Mouse (Mus musculus) E14TG2a.4 (cell line): ENCODE measurements at regions not wholly inside any gene's neighbourhood (a gene's known extent, or its start where the extent isn't known, plus 50 kb on each side); places are given as distances from the start of the nearest gene placed in this dataset.
A peak's percentile ranks its signal among the peaks of the same experiment; 100 is the strongest.
"Not testable (repeated sequence)": the region's sequence is repeated elsewhere in the genome, so short reads cannot be mapped to it uniquely, and the experiment has no call there.

Experiments used
- H3K27me3 ChIP-seq: 2 replicates; pipeline ENCODE4 v1.6.1; 2014; ENCODE audit warnings: low read length, control low read depth; ENCODE audit not compliant: insufficient read depth
- H3K36me3 ChIP-seq: 2 replicates; pipeline ENCODE4 v1.6.1; 2014; ENCODE audit warnings: low read length, control low read depth; ENCODE audit not compliant: insufficient read depth
- H3K4me1 ChIP-seq: replicated peaks from 2 replicates; pipeline ENCODE4 v1.6.1; 2014; ENCODE audit warnings: low read depth, low read length, control low read depth
- H3K4me3 ChIP-seq: replicated peaks from 2 replicates; pipeline ENCODE4 v1.5.1; 2014; ENCODE audit warnings: mild to moderate bottlenecking, low read length
- H3K9me3 ChIP-seq: 2 replicates; pipeline ENCODE4 v1.6.1; 2014; ENCODE audit warnings: low read length, control low read depth
- CTCF ChIP-seq: conservative IDR thresholded peaks from 2 replicates; pipeline ENCODE4 v1.5.1; 2014; ENCODE audit warnings: low read length
- NANOG ChIP-seq: IDR thresholded peaks from 2 replicates; pipeline ENCODE4 v1.6.1; 2014; ENCODE audit warnings: borderline replicate concordance, low read length, mixed read lengths
- POU5F1 ChIP-seq: IDR thresholded peaks from 2 replicates; pipeline ENCODE4 v1.6.1; 2014; ENCODE audit warnings: low read length, borderline replicate concordance

GRCm38 (mm10) chr3:155662280-155662679 is 569.0 kb downstream of the Lrriq3 start:
- no peaks in the 10 kb centered on the region for H3K4me1 ChIP-seq
- H3K27me3 ChIP-seq, result no peaks in the 10 kb centered on the region
- H3K36me3 ChIP-seq, result no peaks in the 10 kb centered on the region
- no peak overlapping the region for H3K4me3 ChIP-seq
- TF ChIP-seq POU5F1 (no peak), NANOG (no peak), CTCF (no peak)
- no peaks in the 10 kb centered on the region for H3K9me3 ChIP-seq

DNA sequence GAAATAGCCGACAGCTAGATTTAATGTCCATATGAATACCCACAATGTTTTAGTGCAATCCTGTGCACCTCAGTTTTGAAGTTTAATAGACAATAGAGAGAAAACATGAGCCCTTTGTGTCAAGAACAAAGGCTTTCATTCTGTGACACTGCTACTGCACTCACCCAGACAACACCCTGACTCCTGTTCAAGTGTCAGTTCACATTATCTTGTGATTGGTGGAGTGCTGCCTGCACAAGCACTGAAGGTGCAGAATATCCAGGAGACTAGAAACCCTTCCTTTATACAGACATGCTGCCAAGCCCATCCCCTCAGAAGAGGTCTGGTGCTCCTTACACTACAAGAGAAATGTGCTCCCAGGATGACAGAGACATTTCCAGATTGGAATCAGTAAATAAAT is 579.3 kb downstream of the Lrriq3 start:
- Histone ChIP-seq H3K9me3 (no peaks in the 10 kb centered on the region), H3K27me3 (no peaks in the 10 kb centered on the region), H3K36me3 (no peaks in the 10 kb centered on the region), H3K4me3 (no peak overlapping the region), H3K4me1 (no peaks in the 10 kb centered on the region)
- no peak for TF ChIP-seq NANOG
- TF ChIP-seq CTCF, result no peak
- TF ChIP-seq POU5F1, result no peak

- H3K4me1 ChIP-seq, result no peaks in the 10 kb centered on the region
- H3K36me3 ChIP-seq, result no peaks in the 10 kb centered on the region
- TF ChIP-seq NANOG (no peak), POU5F1 (no peak), CTCF (no peak)
- H3K4me3 ChIP-seq, result no peak overlapping the region
- H3K27me3 ChIP-seq, result no peaks in the 10 kb centered on the region
- H3K9me3 ChIP-seq, result no peaks in the 10 kb centered on the region
Measured at GRCm38 (mm10) chr3:155680200-155680599, 587.0 kb downstream of the Lrriq3 start.

DNA sequence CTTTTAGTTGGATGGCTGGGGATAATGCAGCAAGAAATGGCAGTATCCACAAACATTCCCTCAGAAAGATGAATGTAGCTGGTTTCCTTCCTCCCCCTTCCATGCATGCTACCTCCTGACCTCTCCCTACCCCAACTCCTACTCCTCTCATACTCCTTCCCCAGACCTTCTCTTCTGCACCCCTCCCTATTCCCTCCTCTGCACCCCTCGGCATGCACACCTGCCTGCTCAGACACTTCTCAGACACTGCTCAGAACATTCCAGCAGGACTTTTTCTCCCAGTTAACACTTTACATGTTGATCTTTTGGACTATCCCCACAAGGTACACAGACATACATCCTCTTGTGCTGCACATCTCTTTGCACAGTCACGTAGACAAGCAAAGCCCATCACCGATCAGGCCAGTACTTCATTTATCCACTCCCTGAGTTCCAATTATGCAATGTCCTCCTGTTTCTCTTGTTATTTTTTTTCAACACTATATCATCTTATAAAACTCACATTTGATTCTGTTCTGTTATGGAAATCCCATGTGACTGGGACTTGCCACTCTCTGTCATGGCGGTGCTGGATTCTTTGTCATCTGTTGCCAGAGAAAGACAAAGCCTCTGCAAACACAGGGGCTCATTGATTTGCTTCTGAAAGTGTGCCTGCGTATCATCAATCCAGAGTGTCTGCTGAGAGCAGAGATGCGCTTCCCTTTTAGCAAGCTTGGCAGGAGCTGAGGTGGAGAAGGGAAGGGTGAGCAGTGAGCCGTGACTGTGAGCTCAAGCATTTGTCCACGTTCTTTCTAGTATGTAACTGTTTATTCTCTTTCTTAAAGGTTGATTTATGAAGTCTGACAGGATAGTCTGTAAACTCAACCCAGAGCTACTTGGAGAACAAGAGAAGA is 589.9 kb downstream of the Lrriq3 start:
- TF ChIP-seq CTCF (no peak), POU5F1 (no peak), NANOG (no peak)
- Histone ChIP-seq H3K4me1 (no peaks in the 10 kb centered on the region), H3K4me3 (no peak overlapping the region), H3K9me3 (no peaks in the 10 kb centered on the region), H3K36me3 (no peaks in the 10 kb centered on the region), H3K27me3 (no peaks in the 10 kb centered on the region)

- Histone ChIP-seq H3K4me3 (no peak overlapping the region), H3K9me3 (no peaks in the 10 kb centered on the region), H3K4me1 (no peaks in the 10 kb centered on the region), H3K36me3 (no peaks in the 10 kb centered on the region), H3K27me3 (no peaks in the 10 kb centered on the region)
- TF ChIP-seq NANOG, result no peak
- no peak for TF ChIP-seq CTCF
- no peak for TF ChIP-seq POU5F1
Measured at GRCm38 (mm10) chr3:155688358-155688757, 595.1 kb downstream of the Lrriq3 start.

DNA sequence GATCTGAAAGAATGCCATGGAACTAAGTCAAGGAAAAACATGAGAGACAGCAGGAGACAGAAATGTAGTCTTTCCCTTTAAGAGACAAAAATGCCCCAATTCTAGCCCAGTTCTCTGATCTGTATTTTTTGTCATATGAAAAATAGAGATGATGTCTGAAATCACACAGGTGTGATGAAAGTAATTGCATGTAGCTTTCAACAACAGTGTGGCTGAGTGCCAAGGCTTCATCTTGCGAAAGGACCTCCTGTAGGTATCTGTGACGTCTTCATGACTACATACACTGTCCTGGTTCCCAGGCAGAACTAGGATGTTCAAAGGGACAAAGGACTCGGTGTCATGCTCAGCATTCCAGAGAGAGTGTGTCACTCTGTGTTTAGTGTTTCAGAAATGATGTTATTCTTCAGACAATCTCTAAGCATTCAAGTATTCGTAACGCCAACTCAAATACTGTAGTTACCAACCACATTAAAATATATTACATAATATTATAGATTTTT is 629.8 kb downstream of the Lrriq3 start:
- no peaks in the 10 kb centered on the region for H3K27me3 ChIP-seq
- no peaks in the 10 kb centered on the region for H3K4me1 ChIP-seq
- no peaks in the 10 kb centered on the region for H3K36me3 ChIP-seq
- H3K4me3 ChIP-seq, result no peak overlapping the region
- TF ChIP-seq CTCF, result no peak
- no peak for TF ChIP-seq NANOG
- no peak for TF ChIP-seq POU5F1
- no peaks in the 10 kb centered on the region for H3K9me3 ChIP-seq

DNA sequence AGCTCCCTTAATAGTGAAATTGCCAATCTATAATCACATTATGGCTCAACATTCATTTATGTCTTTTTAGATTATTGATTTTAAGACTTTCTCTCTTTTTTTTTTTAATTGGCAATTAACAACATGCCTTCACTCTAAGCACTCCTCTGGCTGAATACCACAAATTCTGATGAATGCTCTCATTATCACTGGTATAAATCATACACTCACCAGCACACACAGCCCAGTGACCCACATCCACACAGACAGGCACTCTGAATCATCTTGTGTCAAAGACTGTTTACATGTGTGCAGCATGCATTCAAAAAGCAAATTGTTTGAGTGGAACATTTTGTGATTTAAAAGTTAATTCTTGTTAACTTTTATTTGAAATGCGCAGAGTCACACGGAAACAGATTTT is 649.2 kb downstream of the Lrriq3 start:
- Histone ChIP-seq H3K9me3 (peaks cover 11% of the 10 kb centered on the region), H3K4me3 (no peak overlapping the region), H3K4me1 (no peaks in the 10 kb centered on the region), H3K36me3 (no peaks in the 10 kb centered on the region), H3K27me3 (no peaks in the 10 kb centered on the region)
- TF ChIP-seq CTCF, result no peak
- no peak for TF ChIP-seq POU5F1
- no peak for TF ChIP-seq NANOG

DNA sequence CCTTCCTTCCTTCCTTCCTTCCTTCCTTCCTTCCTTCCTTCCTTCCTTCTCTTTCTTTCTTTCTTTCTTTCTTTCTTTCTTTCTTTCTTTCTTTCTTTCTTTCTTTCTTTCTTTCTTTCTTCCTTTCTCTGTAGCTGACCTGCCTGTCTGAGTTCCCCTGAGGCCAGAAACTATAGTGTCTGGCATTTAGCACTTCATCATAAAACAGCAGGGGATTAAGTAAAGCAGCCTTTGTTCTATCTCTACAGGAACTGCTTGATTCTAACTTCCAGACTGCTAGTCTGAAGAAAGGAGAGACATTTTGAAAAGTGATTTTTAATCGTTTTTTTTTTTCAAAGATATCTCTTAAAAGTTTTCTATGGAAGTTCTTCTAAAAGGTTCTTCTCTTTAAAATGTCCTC is 653.4 kb downstream of the Lrriq3 start:
- TF ChIP-seq NANOG, result peak; percentile 58; the same call in 1 of the 2 replicates
- H3K4me3 ChIP-seq, H3K36me3 ChIP-seq, H3K4me1 ChIP-seq, H3K27me3 ChIP-seq: not testable (repeated sequence)
- H3K9me3 ChIP-seq, result peaks cover 11% of the 10 kb centered on the region

DNA sequence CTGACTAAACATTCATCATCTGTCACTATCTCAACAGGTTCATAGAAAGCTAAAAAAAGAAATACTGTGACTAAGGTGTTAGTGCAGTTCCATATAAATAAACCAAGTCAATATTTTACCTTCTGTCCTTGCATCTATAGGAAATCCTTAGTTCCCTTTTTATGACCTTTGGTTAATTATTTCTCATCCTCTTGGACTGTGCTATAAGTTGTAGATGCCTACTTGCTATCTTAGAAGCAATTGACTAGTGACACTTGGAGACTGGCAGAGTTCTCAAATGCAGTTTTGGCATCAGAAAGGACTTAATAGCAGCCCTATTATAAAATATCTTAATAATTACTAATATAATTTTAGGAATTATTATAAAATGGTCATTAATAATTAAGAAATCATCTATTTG is 654.3 kb downstream of the Lrriq3 start:
- H3K9me3 ChIP-seq, result peaks cover 15% of the 10 kb centered on the region
- H3K4me3 ChIP-seq, result no peak overlapping the region
- no peaks in the 10 kb centered on the region for H3K4me1 ChIP-seq
- no peaks in the 10 kb centered on the region for H3K27me3 ChIP-seq
- TF ChIP-seq POU5F1 (no peak), CTCF (no peak)
- no peaks in the 10 kb centered on the region for H3K36me3 ChIP-seq
